Mouse (Mus musculus) c-Kit-positive CD71-positive TER-119-negative erythroid progenitor cells, embryonic 14.5 days (primary cell): ENCODE measurements around the gene Minos1.

ENCODE experiments used
- DNase-seq: peaks from one replicate; pipeline ENCODE4 v3.0.0-alpha.2; 2013; ENCODE audit warnings: low read depth

Minos1 gene

DNA sequence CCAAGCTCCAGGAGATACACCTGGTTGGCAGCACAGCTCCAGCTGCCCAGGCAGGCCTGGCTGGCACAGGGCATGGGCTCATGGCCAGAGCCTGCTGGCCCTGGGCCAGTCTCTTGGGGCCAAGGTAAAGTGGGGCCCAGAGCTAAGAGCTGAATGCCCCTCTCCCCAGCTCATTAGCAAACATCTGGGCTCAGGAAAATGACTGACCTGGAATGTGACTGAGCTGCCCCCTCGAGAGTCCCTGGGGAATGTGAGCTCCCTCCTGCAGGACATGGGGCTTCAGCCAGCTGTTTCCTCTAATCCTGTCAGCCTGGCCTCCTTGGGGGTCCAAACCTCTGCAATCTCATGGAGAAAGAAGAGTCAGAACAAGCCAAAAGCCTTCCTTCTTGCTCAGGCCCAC, 35.5 kb downstream of the Minos1 start:
- DNase-seq: no peak

DNA sequence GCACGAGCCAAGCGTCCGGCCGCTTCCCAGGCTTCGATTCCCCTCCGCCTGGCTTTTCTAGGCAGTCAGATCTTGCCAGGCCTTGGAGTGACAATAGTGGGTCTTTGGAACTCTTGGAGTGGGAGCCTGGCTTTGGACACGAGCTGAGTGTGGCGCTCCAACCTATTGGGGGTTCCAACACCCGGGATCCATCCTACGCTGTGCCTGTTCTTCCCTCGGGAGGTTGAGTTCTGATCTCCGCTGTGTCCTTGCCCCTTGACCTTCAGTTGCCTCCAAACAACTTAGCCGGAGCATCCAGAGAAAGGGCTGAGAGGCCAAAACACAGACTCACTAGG, 37.8 kb downstream of the Minos1 start:
- no peak for DNase-seq

DNA sequence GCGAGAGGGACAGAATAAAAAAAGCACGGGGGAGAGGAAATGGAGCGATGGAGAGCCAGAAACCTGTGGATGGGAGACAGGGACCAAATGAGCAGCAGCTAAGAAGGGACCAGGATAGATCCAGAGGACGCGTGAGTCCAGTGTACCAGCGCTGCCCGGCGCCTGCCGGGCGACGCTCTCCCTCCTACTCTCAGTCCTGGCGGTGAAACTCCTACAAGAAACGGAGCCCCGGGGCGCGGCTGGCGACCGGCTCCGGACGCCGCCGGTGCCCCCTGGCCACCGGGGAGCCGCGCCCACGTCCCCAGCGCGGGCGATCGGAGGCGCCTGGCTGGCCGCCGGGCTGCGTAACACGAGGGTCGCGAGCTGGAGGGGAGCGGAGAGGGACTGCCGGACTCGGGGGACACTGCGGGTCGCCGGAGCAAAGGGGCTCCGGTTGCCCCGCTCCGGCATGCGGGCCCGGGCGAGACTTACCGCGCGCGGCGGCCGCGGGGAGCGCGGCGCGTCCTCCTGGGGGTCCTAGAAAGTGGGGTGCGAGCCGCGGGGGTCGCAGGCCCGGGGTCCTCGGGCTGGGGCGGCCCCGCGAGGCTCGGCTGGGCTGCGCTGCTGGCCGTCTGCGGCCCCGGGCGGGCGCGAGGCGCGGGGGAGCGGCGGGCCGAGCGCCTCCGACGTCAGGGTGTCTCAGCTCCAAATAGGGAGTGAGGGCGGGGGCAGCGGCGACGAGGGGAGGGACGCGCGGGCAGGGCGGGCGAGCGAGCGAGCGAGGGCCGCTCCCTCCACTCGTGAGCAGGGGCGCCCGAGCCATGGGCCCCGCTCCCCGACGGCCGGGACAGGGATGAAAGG, 38.3 kb downstream of the Minos1 start, which contains the start of gene Nbl1:
Nbl1 (minus strand) TSS at position 638 of the 840 bp plus-strand sequence.
- DNase-seq: no peak

DNA sequence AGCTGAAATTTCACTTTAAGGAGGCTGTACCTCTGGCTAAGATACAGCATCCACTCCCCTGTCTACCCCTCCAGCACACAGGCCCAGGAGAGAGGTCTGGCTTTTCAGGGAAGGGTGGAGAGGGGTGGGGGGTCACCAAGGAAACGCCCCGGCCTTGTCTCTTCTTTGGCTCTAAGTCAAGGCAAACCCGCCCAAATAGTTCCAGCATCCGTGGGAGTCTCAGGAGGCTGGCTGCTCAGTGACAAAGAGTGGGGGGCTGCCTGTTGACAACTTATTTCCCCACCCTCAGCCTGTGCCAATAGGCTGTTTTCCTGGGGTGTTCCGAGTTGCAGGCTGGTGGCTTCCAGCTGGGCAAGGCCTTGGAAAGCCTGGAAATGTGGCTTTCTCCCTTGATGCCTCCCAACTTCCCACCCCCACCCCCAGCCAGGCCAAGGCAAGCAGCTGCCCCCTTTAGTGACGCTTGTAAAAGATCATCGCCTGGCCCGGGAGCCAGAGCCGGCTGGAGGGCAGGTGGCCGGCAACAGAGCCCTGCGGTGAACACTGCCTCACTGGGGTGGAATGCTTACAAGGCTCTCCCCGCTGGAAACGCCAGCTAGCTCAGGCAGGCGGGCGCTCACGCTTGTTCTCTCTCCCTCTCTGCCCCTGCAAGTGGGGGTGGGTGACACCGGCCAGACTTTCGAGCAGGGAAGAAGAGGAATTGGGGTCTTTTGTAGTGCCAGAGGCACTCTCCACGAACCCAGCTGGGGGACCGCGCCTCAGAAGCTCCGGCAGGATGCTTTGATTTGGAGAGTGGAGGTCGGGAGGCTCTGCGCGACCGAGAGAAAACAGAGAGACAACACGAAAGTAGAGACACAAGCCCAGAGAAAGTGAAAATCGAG, 39.2 kb downstream of the Minos1 start:
- DNase-seq: no peak

DNA sequence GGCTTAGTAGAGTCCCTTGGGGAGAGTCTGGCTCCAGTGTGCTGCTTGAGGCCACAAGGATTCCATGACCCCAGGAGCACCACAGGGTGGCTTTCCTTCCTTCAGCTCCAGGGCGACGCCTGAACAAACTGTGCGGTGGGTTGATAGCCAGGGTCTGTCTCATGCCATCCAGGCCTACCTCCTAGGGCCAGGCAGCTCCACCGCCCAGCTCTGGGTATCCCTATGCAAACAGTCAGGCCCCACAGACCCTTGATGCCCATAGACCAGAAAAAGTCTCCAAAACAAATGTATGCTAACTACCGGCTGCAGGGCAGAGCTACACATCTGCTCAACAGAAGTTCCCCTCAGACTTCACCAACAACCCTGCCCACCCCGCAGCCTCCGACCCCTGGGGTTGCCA, 39.8 kb downstream of the Minos1 start:
- DNase-seq: no peak

DNA sequence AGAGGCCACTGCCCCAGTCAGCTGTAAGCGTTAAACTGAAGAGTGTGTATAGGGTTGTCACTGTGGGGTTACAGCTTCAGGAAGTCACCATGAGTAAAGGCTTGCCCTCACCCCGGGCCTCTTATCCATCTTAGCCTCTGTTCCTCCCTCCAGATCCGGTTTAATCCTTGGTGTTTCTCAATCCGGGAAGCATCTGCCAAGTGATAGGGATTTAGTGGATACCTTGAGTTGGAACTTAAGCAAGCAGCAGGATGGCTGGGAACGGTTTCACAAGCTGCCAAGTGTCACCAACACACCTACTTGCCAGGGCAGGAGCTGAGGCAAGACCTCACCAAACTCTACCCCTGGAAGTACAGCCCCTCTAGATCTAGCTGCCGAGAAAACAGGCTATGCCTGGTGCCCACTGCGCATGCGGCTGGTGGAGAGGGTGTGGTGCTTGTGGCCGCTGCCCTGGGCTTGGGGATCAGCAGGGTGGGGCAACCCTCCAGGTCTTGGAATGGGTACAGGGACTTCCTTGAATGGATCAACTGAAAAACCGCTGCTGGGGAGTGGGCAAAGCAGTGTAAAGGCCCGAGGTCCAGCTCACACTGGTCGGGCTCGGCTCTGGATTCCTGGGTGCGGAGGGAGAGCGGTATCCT, 40.5 kb downstream of the Minos1 start:
- no peak for DNase-seq

DNA sequence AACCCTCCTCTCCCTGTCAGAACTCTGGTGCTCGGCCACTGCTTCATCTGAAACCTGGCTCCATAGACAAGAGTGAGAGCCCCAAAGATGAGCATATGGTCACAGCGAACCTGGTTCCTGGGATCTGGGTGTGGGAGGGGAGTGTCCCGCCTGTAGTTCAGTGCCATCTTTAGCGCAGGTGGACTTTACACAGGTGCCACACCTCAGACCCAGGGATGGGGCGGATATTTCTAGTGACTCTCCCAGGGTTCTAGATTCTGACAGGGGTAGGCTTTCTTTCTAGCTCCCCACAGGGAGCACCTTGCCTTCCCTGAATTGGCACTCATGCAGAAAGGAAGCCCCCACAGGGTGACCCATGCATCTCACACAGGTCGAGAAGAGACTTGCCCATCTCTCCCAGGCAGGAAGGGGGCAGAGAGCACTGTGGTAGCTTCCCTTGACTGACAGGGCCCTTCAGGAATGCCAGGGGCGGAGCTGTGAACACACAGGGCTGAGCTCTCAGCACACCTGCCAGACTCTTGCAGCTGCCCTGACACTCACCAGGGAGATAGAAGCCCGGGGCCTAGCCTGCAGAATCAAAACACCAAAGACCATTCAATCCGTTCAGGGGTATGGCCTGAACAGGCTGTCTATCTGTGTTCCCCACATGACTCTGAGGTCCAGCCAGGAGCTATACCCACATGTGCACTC, 41.8 kb downstream of the Minos1 start:
- no peak for DNase-seq

DNA sequence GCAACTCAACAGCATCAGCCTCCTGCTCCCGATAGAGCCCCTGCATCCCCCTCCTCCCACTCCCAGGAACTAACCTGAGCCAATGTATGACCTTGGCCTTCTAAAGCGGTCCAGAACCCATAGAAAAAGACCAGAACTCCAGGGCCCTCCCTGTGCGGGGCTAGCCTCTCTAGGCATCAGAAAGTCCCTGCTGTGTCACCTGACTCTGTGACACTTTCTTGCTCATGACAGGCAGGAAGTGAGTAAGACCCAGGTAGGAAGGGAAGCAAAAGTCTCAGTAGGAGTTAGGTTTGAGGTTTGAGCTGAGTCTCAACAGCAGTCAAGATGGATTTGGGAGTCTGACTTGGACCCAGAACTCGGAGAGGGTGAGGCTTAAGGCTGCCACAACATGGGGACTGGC, 43.9 kb downstream of the Minos1 start:
- no peak for DNase-seq

DNA sequence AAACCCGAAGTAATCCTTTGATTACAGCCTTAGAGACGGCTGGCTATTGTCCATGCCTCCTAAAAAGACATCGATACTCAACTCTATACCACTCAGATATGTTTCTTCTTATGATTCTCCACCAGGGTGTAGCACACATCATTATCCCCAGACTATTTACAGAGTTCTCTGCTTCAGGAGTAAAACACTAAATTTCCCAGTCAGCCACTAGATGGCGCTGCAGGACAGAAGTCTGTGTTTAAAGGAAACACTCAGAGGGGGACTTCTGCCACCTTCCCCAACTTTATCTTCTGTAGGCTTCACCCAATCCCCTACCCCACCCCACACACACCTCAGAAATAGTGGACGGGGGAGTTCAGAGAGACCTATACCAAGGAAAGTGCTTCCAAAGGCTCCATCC, 44.9 kb downstream of the Minos1 start:
- peak; percentile 80 for DNase-seq

DNA sequence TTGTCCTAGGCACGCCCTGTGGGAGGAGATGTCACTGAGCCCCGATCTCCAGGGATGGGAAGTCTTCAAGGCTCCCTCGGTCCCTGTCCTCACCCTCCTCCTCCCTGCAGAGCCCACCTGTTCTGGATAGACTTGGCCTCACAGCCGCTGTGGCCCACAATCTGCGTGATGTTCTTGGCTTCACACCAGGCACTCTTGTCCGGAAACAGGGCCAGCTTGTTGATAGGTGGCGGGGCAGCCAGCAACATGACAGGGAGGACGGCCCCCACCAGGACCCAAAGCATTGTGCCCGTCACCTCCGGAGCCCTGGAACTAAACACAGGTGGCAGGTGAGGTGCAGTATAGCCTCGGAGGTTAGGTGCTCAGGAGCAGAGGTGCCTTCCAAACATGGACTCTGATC, 45.6 kb downstream of the Minos1 start:
- DNase-seq: no peak

DNA sequence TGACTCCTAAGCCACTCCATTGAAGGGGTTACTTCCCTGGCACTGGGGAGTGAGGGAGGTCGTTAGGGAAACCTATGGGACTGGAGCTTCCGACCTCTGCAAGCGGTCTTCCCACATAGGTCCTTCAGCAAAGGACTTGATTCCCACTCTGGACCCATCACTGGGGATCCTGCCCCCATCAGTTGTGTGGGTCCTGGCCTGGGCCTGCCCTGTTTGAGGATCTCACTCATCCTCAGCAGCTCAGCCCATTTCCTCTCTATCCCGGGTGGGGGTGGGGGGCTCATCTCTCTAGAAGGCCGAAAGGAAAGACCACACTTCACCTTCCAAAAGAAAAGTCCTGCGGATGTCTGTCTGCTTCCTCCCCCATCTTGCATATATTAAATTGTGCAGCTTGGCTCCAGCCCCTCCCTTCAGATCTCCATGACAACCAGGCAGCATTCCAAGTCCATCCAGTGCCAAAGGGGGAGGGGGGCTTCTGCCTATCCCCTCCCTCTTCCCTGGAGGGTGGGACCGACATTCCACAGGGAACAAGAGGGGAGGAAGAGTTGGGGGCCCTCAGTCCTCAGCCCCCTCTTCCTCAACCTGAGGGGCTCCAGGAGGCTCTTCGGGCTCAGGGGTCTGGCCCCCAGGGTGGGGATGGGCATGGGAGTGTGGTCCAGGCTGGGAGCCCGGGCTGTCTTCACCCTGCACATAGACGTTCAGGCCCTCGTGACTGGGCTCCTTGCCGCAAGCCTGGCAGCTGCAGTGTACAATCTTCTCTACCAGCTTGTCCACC, 47.9 kb downstream of the Minos1 start:
- DNase-seq: no peak

DNA sequence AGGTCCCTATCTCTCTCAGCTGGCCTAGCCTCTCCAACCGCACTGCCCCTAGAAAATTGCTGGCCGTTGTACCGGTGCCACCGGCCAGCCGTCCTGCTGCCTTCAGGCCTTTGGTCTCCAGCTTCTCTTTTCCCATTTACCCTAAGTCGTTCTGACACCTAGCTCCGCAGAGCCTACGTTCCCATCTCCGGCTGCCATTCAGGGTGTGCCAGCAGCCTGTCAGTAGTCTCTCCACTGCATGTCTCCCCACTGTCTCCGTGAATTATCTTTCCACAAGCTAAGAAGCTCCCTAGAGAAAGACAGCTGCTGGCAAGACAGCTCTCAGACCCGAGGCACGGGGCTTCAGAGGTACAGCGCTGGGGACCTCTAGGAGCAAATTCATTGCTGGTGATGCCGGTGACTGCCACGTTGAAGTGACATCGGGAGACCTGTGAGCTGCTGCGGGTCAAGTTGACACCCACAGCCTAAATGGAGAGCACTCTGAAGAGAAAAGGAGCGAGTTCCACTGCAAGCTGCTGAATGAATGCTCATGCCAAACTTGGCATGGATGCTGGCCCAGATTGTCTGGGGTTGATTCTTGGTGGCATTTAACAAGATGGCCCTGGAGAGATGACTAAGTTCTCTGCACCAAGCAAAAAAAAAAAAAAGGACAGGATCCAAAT, 49.5 kb downstream of the Minos1 start:
- DNase-seq: no peak

DNA sequence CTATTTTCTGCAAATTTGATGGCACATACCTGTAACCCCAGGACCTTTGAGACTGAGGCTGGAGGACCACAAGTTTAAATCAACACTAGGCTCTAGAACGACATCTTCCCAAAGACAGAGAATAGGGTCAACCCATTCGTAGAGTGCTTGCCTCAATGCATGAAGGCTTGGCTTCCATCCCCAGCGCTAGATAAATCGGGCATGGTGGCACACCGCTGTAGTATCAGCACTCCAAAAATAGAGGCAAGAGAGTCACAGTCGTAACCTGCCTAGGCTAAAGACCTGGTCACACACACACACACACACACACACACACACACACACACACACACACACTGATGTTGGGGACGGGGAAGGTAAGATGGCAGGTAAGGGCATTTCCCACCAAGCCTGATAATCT, 50.7 kb downstream of the Minos1 start:
- no peak for DNase-seq

DNA sequence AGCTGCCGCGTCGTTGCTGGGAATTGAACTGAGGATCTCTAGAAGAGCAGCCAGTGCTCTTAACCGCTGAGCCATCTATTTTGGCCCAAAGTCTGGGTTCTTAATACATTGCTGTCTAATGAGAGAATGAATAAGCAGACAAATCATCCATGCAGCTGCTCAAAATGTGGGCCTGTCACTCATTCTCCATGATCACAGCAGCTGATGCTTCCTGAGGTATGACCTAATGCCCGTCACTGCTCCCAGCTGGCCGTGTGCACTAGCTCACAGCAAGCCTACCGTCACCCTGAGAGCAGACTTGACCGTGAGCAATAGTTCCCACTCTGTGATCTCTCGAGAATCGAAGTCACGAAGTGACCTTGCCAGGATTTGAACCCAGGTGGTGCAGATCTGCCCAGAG, 51.5 kb downstream of the Minos1 start:
- no peak for DNase-seq

DNA sequence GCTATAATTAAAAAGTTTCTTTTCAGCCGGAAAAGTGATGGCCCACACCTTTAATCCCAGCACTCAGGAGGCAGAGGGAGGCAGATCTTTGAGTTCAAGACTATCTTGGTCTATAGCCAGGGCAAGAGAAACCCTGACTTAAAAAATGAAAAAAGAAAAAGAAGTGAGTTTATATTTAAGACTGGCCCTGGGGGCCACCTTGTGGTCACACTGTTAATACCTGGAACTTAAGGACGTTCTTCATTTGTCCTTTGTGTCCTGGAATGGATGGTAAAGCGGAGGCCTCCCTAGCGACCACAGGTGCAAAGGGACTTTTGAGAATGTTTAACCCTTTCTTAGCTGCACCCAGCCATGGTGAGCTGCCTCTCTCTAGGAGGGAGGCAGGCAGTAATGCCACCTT, 52.2 kb downstream of the Minos1 start:
- DNase-seq: no peak

DNA sequence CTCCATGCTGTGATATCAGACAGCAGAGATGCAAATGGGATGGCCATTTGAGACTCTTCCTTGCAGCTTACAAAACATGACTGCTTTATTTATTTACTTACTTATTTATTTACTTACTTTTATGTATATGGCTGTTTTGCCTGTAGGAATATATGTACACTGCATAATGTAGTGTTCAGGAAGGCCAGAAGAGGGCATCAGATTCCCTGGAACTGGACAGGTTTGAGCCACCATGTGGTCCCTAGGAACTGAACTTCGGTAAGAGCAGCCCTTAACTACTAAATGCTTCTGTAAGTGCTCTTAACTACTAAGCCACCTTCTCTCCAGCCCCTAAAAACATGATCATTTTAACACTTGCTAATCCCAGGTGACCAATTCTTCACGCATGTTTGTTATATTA, 52.6 kb downstream of the Minos1 start:
- DNase-seq: no peak

DNA sequence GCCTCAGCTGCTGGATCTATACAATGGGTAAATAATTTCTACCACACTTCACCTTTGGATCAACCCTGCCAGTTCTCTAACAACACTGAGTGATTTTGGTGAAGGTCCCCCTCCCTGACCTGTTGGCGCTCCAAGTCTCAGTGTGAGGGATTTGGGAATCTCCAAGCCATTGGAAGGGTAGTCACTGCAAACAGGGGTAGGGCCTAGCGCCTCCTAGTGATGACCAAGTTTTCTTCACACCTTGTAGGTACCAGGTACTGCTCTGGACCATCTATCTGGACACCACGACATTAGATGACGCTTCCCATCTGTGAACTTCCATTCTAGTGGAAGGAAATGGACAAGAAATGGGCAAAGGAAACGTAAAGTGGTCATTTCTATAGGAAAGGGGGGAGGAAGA, 55.0 kb downstream of the Minos1 start:
- DNase-seq: no peak

DNA sequence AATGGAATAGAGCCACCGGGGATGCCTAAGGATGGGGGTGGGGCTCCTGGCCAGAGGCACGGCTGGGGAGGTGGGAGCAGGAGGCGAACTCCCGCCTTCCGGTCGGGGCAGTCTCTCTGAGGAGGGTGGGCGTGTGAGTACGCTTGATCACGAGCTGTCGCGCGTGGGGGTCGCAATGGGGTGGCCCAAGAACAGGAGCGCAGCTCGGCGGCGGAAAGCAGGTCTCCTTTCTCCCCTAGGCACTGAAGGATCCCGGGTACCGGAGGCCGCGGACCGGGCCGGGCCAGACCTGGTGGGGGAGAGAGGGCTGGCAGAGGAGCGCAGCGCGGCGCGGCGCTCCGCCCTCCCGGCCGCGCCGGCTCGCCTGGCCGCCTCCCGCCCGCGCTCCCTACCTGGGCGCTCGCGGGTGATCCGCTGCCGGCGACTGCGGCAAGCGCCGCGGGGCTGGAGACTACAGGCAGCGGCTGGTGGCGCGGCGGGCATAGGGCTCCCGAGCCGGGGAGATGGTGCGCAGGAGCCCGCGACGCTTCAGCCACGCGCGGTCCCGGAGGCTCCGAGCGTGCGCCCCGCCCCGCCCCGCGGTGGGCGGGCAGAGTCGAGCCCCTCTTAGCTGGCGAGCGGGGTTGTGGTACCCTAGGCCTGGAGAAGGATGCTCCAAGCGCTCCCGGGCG, 55.7 kb downstream of the Minos1 start, which contains the start of gene Htr6:
Htr6 (minus strand) TSS at position 530 of the 671 bp plus-strand sequence.
- no peak for DNase-seq

DNA sequence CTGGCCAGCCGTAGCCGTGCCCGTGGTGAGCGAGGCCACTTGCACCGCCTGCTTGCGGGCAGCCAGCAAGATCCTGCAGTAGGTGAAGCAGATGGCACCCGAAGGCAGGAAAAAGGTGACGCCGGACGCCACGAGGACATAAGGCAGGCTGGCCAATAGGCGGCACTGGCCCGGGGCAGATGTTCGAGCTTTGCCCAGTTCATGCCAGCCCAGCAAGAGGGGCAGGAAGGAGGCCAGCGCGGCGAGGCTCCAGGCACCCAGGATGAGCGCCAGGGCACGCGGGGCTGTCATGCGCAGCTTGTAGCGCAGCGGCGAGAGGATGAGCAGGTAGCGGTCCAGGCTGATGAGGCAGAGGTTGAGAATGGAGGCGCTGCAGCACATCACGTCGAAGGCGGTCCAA, 56.9 kb downstream of the Minos1 start:
- DNase-seq: no peak

DNA sequence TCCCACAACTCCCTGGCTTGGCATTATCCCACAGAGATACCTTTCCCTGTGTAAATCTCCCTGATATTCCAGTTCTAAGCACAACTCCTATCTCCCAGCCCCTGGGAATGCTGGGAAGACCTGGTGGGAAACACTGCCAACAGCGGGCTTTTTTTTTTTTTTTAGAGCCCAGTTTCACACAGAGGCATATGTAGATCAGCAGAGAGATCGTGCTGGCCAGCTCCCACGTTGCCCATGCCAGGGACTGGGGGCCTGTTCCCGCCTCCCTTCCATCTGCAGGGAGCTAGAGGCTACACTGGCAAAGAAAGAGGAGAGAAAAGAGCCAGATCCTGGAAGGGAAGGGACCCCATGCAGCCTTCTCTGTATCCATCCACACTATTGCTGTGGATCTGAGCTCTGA, 62.6 kb downstream of the Minos1 start:
- no peak for DNase-seq
